Mouse (Mus musculus): ENCODE measurements around the gene Clba1. TPM values are rescaled to one million over a fixed set of nuclear protein-coding genes. Genes with fewer than 3 reads are reported as not detected.

The Clba1 gene
- polyA plus RNA-seq, 1 experiment, result 9.6 TPM

- peak overlapping the region; percentile 81 for H3K4me2 ChIP-seq (ENCODE audit: low read depth)
- H3ac ChIP-seq (ENCODE audit: control insufficient read depth, insufficient read length), result peak overlapping the region; percentile 43
- H3K36me3 ChIP-seq (ENCODE audit: control insufficient read depth, insufficient read depth), result no peaks in the 10 kb centered on the region
- no peaks in the 10 kb centered on the region for H3K27me3 ChIP-seq (ENCODE audit: control insufficient read depth, insufficient read depth, insufficient read length)
- peak overlapping the region; percentile 62 for H3K4me3 ChIP-seq
- TF ChIP-seq MYOG (IDR thresholded peaks at IDR 0.05; ENCODE audit: control insufficient read depth in 1 of 3, insufficient read depth in 1 of 3, insufficient read length in 2 of 3, low read depth in 2 of 3) (peak in 1 of 3 experiments; percentile 39), POLR2A (IDR thresholded peaks at IDR 0.05; ENCODE audit: insufficient read length, low read depth) (peak; percentile 63), MYOD1 (IDR thresholded peaks at IDR 0.05; ENCODE audit: control insufficient read depth in 1 of 3, insufficient read length in 2 of 3, low read depth in 2 of 3) (peak; percentile 0 to 50 (median 46)), TCF3 (IDR thresholded peaks at IDR 0.05; ENCODE audit: insufficient read length, low read depth) (no peak)
- peaks cover 40% of the 10 kb centered on the region for H3K79me2 ChIP-seq (ENCODE audit: control insufficient read depth, insufficient read depth)
Observed at GRCm38 (mm10) chr12:112795466-112796104, 13.2 kb upstream of the Clba1 start.

- Histone ChIP-seq H3K79me2 (ENCODE audit: control insufficient read depth, insufficient read depth) (peaks cover 33% of the 10 kb centered on the region), H3K4me3 (peak overlapping the region; percentile 62), H3K27me3 (ENCODE audit: control insufficient read depth, insufficient read depth, insufficient read length) (no peaks in the 10 kb centered on the region), H3ac (ENCODE audit: control insufficient read depth, insufficient read length) (peak overlapping the region; percentile 11), H3K4me2 (ENCODE audit: low read depth) (peak overlapping the region; percentile 81), H3K36me3 (ENCODE audit: control insufficient read depth, insufficient read depth) (no peaks in the 10 kb centered on the region)
- TF ChIP-seq POLR2A (IDR thresholded peaks at IDR 0.05; ENCODE audit: insufficient read length, low read depth) (peak; percentile 36), USF1 (IDR thresholded peaks at IDR 0.05; ENCODE audit: low read depth) (no peak), CEBPB (IDR thresholded peaks at IDR 0.05; ENCODE audit: insufficient read depth, poor library complexity, severe bottlenecking) (no peak), MYOD1 (IDR thresholded peaks at IDR 0.05; ENCODE audit: control insufficient read depth in 1 of 3, insufficient read length in 2 of 3, low read depth in 2 of 3) (peak in 1 of 3 experiments; percentile 10)
Observed at GRCm38 (mm10) chr12:112796551-112797510, 11.9 kb upstream of the Clba1 start.

- no peak overlapping the region for H3ac ChIP-seq (ENCODE audit: control insufficient read depth, insufficient read length)
- no peaks in the 10 kb centered on the region for H3K36me3 ChIP-seq (ENCODE audit: control insufficient read depth, insufficient read depth)
- peak overlapping the region; percentile 62 for H3K4me3 ChIP-seq
- TF ChIP-seq POLR2A (IDR thresholded peaks at IDR 0.05; ENCODE audit: insufficient read length, low read depth), result no peak
- no peak for TF ChIP-seq CEBPB (IDR thresholded peaks at IDR 0.05; ENCODE audit: insufficient read depth, poor library complexity, severe bottlenecking)
- peak; percentile 45 to 96 (median 91) for TF ChIP-seq MYOG (IDR thresholded peaks at IDR 0.05; ENCODE audit: control insufficient read depth in 1 of 3, insufficient read depth in 1 of 3, insufficient read length in 2 of 3, low read depth in 2 of 3)
- no peak for TF ChIP-seq SRF (IDR thresholded peaks at IDR 0.05; ENCODE audit: control insufficient read depth, insufficient read length, low read depth)
- peak in 2 of 3 experiments; percentile 94 to 96 for TF ChIP-seq MYOD1 (IDR thresholded peaks at IDR 0.05; ENCODE audit: control insufficient read depth in 1 of 3, insufficient read length in 2 of 3, low read depth in 2 of 3)
- TF ChIP-seq E2F4 (IDR thresholded peaks at IDR 0.05; ENCODE audit: insufficient read depth), result no peak
- no peak for TF ChIP-seq REST (IDR thresholded peaks at IDR 0.05; ENCODE audit: insufficient read depth, insufficient read length)
- no peak for TF ChIP-seq USF1 (IDR thresholded peaks at IDR 0.05; ENCODE audit: low read depth)
- peak; percentile 85 for TF ChIP-seq TCF3 (IDR thresholded peaks at IDR 0.05; ENCODE audit: insufficient read length, low read depth)
- peak; percentile 30 for TF ChIP-seq POLR2AphosphoS2 (IDR thresholded peaks at IDR 0.05; ENCODE audit: insufficient read length, low read depth)
- TF ChIP-seq MAX (IDR thresholded peaks at IDR 0.05; ENCODE audit: low read depth), result no peak
- peak; percentile 83 for TF ChIP-seq TCF12 (IDR thresholded peaks at IDR 0.05; ENCODE audit: insufficient read depth, poor library complexity, severe bottlenecking)
- peak overlapping the region; percentile 81 for H3K4me2 ChIP-seq (ENCODE audit: low read depth)
- H3K27me3 ChIP-seq (ENCODE audit: control insufficient read depth, insufficient read depth, insufficient read length), result no peaks in the 10 kb centered on the region
- H3K79me2 ChIP-seq (ENCODE audit: control insufficient read depth, insufficient read depth), result peaks cover 23% of the 10 kb centered on the region
Observed at GRCm38 (mm10) chr12:112797672-112798331, 10.9 kb upstream of the Clba1 start.

- Histone ChIP-seq H3K36me3 (ENCODE audit: control insufficient read depth, insufficient read depth) (no peaks in the 10 kb centered on the region), H3K4me2 (ENCODE audit: low read depth) (peak overlapping the region; percentile 81), H3K4me3 (no peak overlapping the region), H3K79me2 (ENCODE audit: control insufficient read depth, insufficient read depth) (peaks cover 18% of the 10 kb centered on the region), H3ac (ENCODE audit: control insufficient read depth, insufficient read length) (no peak overlapping the region), H3K27me3 (ENCODE audit: control insufficient read depth, insufficient read depth, insufficient read length) (no peaks in the 10 kb centered on the region)
- TF ChIP-seq REST (IDR thresholded peaks at IDR 0.05; ENCODE audit: insufficient read depth, insufficient read length), result peak; percentile 41
- no peak for TF ChIP-seq TCF12 (IDR thresholded peaks at IDR 0.05; ENCODE audit: insufficient read depth, poor library complexity, severe bottlenecking)
Observed at GRCm38 (mm10) chr12:112798332-112798681, 10.4 kb upstream of the Clba1 start.

- Histone ChIP-seq H3K4me3 (no peak overlapping the region), H3K27me3 (ENCODE audit: control insufficient read depth, insufficient read depth, insufficient read length) (no peaks in the 10 kb centered on the region), H3K79me2 (ENCODE audit: control insufficient read depth, insufficient read depth) (peaks cover 14% of the 10 kb centered on the region), H3K4me2 (ENCODE audit: low read depth) (no peak overlapping the region), H3ac (ENCODE audit: control insufficient read depth, insufficient read length) (no peak overlapping the region), H3K36me3 (ENCODE audit: control insufficient read depth, insufficient read depth) (no peaks in the 10 kb centered on the region)
- TF ChIP-seq REST (IDR thresholded peaks at IDR 0.05; ENCODE audit: insufficient read depth, insufficient read length) (no peak), MYOD1 (IDR thresholded peaks at IDR 0.05; ENCODE audit: control insufficient read depth in 1 of 3, insufficient read length in 2 of 3, low read depth in 2 of 3) (no peak), TCF12 (IDR thresholded peaks at IDR 0.05; ENCODE audit: insufficient read depth, poor library complexity, severe bottlenecking) (no peak), POLR2AphosphoS2 (IDR thresholded peaks at IDR 0.05; ENCODE audit: insufficient read length, low read depth) (no peak), SRF (IDR thresholded peaks at IDR 0.05; ENCODE audit: control insufficient read depth, insufficient read length, low read depth) (no peak), USF1 (IDR thresholded peaks at IDR 0.05; ENCODE audit: low read depth) (no peak), MYOG (IDR thresholded peaks at IDR 0.05; ENCODE audit: control insufficient read depth in 1 of 3, insufficient read depth in 1 of 3, insufficient read length in 2 of 3, low read depth in 2 of 3) (no peak), CEBPB (IDR thresholded peaks at IDR 0.05; ENCODE audit: insufficient read depth, poor library complexity, severe bottlenecking) (no peak), POLR2A (IDR thresholded peaks at IDR 0.05; ENCODE audit: insufficient read length, low read depth) (no peak), TCF3 (IDR thresholded peaks at IDR 0.05; ENCODE audit: insufficient read length, low read depth) (no peak), MAX (IDR thresholded peaks at IDR 0.05; ENCODE audit: low read depth) (no peak), E2F4 (IDR thresholded peaks at IDR 0.05; ENCODE audit: insufficient read depth) (no peak)
Observed at GRCm38 (mm10) chr12:112798716-112799115, 10.0 kb upstream of the Clba1 start.

Measured in myocyte (in vitro differentiated cells).